Mouse (Mus musculus): Measurements from ENCODE around the gene Tmem236. TPM values are rescaled to one million over a fixed set of nuclear protein-coding genes. Genes with fewer than 3 reads are reported as not detected.
A peak's percentile ranks its signal among the peaks of the same experiment; 100 is the strongest.

Gene Tmem236
- 0.09 TPM in 1 of 2 replicates, not detected in the other for polyA plus RNA-seq (2015; fragmentation: Nextera tagmentation; extraction: Ambion mirVana)

DNA sequence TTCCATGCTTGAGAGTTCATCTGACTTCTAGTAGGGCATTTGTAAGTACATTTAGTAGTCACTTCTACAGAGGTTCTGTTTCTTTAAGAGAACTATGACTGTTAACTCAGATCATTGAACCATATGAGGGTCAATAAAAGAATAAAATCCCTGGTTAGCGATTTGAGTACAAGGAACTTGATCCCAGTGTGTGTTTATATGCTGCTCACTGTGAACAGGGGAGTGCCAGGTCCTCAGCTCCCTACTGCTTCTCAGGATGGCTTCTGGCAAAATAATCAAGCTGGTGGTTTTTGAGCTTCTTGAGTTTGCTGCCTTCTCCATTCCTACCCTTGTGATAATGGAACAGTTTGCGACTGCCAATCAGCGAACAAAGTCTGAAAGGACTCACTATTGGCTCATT lies at the start of gene Tmem236:
Tmem236 (plus strand) TSS at position 190 of the 400 bp plus-strand sequence.
- Histone ChIP-seq H3K9me3 (replicated peaks) (no peaks in the 10 kb centered on the region), H3K36me3 (ENCODE audit: poor library complexity, severe bottlenecking) (no peaks in the 10 kb centered on the region), H3K4me3 (no peak within 1 kb of the TSS), H3K27ac (no peak within 1 kb of the TSS), H3K27me3 (no peaks in the 10 kb centered on the region), H3K4me2 (no peak within 1 kb of the TSS), H3K4me1 (0 out of 2 replicates have a peak, but pooled peaks cover 3% of the 10 kb centered on the region), H3K9ac (no peak within 1 kb of the TSS)
- WGBS, result 72% methylated on average over 3 of the region's 3 CpGs
- ATAC-seq, result no peak

- Histone ChIP-seq H3K36me3 (ENCODE audit: poor library complexity, severe bottlenecking) (peaks cover 28% of the 10 kb centered on the region), H3K27me3 (no peaks in the 10 kb centered on the region), H3K9me3 (replicated peaks) (no peaks in the 10 kb centered on the region), H3K4me1 (no peaks in the 10 kb centered on the region), H3K4me3 (no peak overlapping the region), H3K9ac (no peak overlapping the region), H3K27ac (no peak overlapping the region), H3K4me2 (no peak overlapping the region)
- ATAC-seq, result no peak
- WGBS, result 93% methylated on average over 6 of the region's 6 CpGs
Measured at GRCm38 (mm10) chr2:14126387-14126786, 47.9 kb upstream of the Tmem236 start.

- H3K36me3 ChIP-seq (ENCODE audit: poor library complexity, severe bottlenecking), result peaks cover 36% of the 10 kb centered on the region
- H3K27ac ChIP-seq, result no peak overlapping the region
- peak; percentile 36; the same call in 1 of the 2 replicates for ATAC-seq
- H3K9me3 ChIP-seq (replicated peaks), result no peaks in the 10 kb centered on the region
- no peaks in the 10 kb centered on the region for H3K4me1 ChIP-seq
- no peak overlapping the region for H3K4me3 ChIP-seq
- H3K27me3 ChIP-seq, result no peaks in the 10 kb centered on the region
- H3K4me2 ChIP-seq, result no peak overlapping the region
- 23% methylated on average over 3 of the region's 3 CpGs for WGBS
- H3K9ac ChIP-seq, result no peak overlapping the region
Measured at GRCm38 (mm10) chr2:14127629-14128028, 46.7 kb upstream of the Tmem236 start.

- Histone ChIP-seq H3K27me3 (no peaks in the 10 kb centered on the region), H3K4me2 (no peak overlapping the region), H3K9me3 (replicated peaks) (no peaks in the 10 kb centered on the region), H3K27ac (no peak overlapping the region), H3K36me3 (ENCODE audit: poor library complexity, severe bottlenecking) (peaks cover 34% of the 10 kb centered on the region), H3K4me3 (no peak overlapping the region), H3K9ac (no peak overlapping the region), H3K4me1 (no peaks in the 10 kb centered on the region)
- no peak for ATAC-seq
- WGBS, result 92% methylated on average over 12 of the region's 12 CpGs
Measured at GRCm38 (mm10) chr2:14130641-14131339, 43.5 kb upstream of the Tmem236 start.

GRCm38 (mm10) chr2:14132468-14133326 lies 41.6 kb upstream of the Tmem236 start:
- 90% methylated on average over 4 of the region's 4 CpGs for WGBS
- no peak overlapping the region for H3K27ac ChIP-seq
- no peak overlapping the region for H3K4me2 ChIP-seq
- ATAC-seq, result peak; percentile 72; the same call in 1 of the 2 replicates
- H3K9me3 ChIP-seq (replicated peaks), result no peaks in the 10 kb centered on the region
- H3K4me3 ChIP-seq, result no peak overlapping the region
- H3K27me3 ChIP-seq, result no peaks in the 10 kb centered on the region
- no peaks in the 10 kb centered on the region for H3K4me1 ChIP-seq
- H3K36me3 ChIP-seq (ENCODE audit: poor library complexity, severe bottlenecking), result peaks cover 36% of the 10 kb centered on the region
- H3K9ac ChIP-seq, result no peak overlapping the region

DNA sequence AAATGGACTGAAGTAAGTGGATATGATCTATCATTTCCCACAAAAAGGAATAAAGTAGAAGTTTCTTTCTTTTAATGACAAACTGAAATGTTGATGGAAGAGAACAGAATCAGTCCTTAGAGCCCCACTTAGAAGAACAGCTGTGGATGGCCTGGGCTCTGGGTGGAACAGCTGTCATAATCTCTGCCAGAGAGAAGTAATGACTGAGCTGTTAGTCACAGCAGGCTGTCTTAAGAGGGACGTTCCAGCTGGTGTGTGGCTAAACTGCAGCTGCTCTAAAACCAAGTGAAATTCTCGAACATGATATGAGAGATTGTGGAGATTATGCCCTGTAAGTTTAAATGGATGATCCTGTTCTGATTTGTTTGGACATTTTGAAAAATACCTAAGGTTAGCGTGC lies 37.4 kb upstream of the Tmem236 start:
- Histone ChIP-seq H3K27ac (no peak overlapping the region), H3K36me3 (ENCODE audit: poor library complexity, severe bottlenecking) (peaks cover 38% of the 10 kb centered on the region), H3K4me1 (no peaks in the 10 kb centered on the region), H3K9me3 (replicated peaks) (no peaks in the 10 kb centered on the region), H3K4me2 (no peak overlapping the region), H3K9ac (no peak overlapping the region), H3K4me3 (no peak overlapping the region), H3K27me3 (no peaks in the 10 kb centered on the region)
- 66% methylated on average over 3 of the region's 3 CpGs for WGBS
- no peak for ATAC-seq

- Histone ChIP-seq H3K36me3 (ENCODE audit: poor library complexity, severe bottlenecking) (peaks cover 52% of the 10 kb centered on the region), H3K4me2 (no peak overlapping the region), H3K4me1 (no peaks in the 10 kb centered on the region), H3K27ac (no peak overlapping the region), H3K9me3 (replicated peaks) (no peaks in the 10 kb centered on the region), H3K4me3 (no peak overlapping the region), H3K27me3 (no peaks in the 10 kb centered on the region), H3K9ac (no peak overlapping the region)
- ATAC-seq, result no peak; the same call in 1 of the 2 replicates
- 82% methylated on average over 6 of the region's 6 CpGs for WGBS
Measured at GRCm38 (mm10) chr2:14139590-14139989, 34.7 kb upstream of the Tmem236 start.

DNA sequence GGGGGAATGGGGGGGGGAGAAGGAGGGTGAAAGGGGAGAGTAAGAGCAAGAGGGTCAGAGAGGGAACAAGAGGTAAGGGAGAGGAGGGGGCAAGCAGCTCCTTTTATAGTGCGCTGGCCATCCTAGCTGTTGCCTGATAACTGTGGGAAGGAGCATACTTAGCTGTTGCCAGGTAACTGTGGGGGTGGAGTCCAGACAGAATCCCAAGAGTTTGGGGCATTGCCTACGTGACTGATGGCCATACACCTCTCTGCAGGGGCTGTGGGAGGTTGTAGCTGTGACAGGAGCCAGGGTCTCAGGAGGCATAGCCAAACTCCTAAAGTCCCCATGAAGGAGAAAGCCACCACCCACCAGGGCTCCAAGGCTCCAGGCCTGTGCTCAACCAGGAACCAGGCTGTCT lies 34.3 kb upstream of the Tmem236 start:
- no peak overlapping the region for H3K27ac ChIP-seq
- H3K9ac ChIP-seq, result no peak overlapping the region
- H3K4me1 ChIP-seq, result no peaks in the 10 kb centered on the region
- H3K27me3 ChIP-seq, result no peaks in the 10 kb centered on the region
- H3K9me3 ChIP-seq (replicated peaks), result no peaks in the 10 kb centered on the region
- H3K4me3 ChIP-seq, result no peak overlapping the region
- H3K36me3 ChIP-seq (ENCODE audit: poor library complexity, severe bottlenecking), result peaks cover 56% of the 10 kb centered on the region
- 60% methylated on average over 2 of the region's 2 CpGs for WGBS
- H3K4me2 ChIP-seq, result no peak overlapping the region
- no peak for ATAC-seq

- Histone ChIP-seq H3K4me1 (no peaks in the 10 kb centered on the region), H3K4me2 (no peak overlapping the region), H3K9ac (no peak overlapping the region), H3K4me3 (no peak overlapping the region), H3K9me3 (replicated peaks) (no peaks in the 10 kb centered on the region), H3K27ac (no peak overlapping the region), H3K36me3 (ENCODE audit: poor library complexity, severe bottlenecking) (peaks cover 37% of the 10 kb centered on the region), H3K27me3 (no peaks in the 10 kb centered on the region)
- ATAC-seq, result no peak
- WGBS, result 90% methylated on average over 3 of the region's 3 CpGs
Measured at GRCm38 (mm10) chr2:14145311-14145710, 29.0 kb upstream of the Tmem236 start.

- no peak overlapping the region for H3K9ac ChIP-seq
- H3K27ac ChIP-seq, result no peak overlapping the region
- no peaks in the 10 kb centered on the region for H3K4me1 ChIP-seq
- ATAC-seq, result 0 out of 2 replicates have a peak, but pooled peaks have one; percentile 24
- no peak overlapping the region for H3K4me3 ChIP-seq
- H3K36me3 ChIP-seq (ENCODE audit: poor library complexity, severe bottlenecking), result peaks cover 31% of the 10 kb centered on the region
- H3K27me3 ChIP-seq, result no peaks in the 10 kb centered on the region
- WGBS, result 79% methylated on average over 2 of the region's 2 CpGs
- no peak overlapping the region for H3K4me2 ChIP-seq
- no peaks in the 10 kb centered on the region for H3K9me3 ChIP-seq (replicated peaks)
Measured at GRCm38 (mm10) chr2:14146913-14147312, 27.4 kb upstream of the Tmem236 start.

DNA sequence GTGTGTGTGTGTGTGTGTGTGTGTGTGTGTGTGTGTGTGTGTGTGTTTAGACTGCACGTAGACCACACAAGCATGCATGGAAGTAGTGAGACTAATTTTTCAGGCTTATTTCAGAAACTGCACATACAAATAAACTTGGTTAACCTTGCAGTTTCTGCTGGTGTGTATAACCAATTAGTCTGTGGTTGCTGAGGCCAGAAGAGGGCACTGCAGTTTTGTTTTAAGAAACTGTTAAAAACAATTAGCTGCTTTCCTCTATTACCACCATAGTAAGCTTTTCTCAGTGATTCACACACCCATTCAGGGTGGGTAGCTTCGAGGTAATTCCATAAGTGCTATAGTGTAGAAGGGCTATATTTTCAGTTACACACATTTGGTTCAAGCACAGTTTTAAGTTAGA lies 23.5 kb upstream of the Tmem236 start:
- H3K9ac ChIP-seq, result no peak overlapping the region
- H3K36me3 ChIP-seq (ENCODE audit: poor library complexity, severe bottlenecking), result peaks cover 15% of the 10 kb centered on the region
- 83% methylated on average over 2 of the region's 2 CpGs for WGBS
- no peak overlapping the region for H3K27ac ChIP-seq
- no peaks in the 10 kb centered on the region for H3K27me3 ChIP-seq
- H3K4me1 ChIP-seq, result no peaks in the 10 kb centered on the region
- no peak for ATAC-seq
- no peak overlapping the region for H3K4me2 ChIP-seq
- no peak overlapping the region for H3K4me3 ChIP-seq
- H3K9me3 ChIP-seq (replicated peaks), result no peaks in the 10 kb centered on the region

- Histone ChIP-seq H3K9me3 (replicated peaks) (no peaks in the 10 kb centered on the region), H3K4me1 (no peaks in the 10 kb centered on the region), H3K9ac (no peak overlapping the region), H3K27me3 (no peaks in the 10 kb centered on the region), H3K27ac (no peak overlapping the region), H3K36me3 (ENCODE audit: poor library complexity, severe bottlenecking) (peaks cover 11% of the 10 kb centered on the region; the same call in 1 of the 2 replicates), H3K4me2 (no peak overlapping the region), H3K4me3 (no peak overlapping the region)
- WGBS, result 88% methylated on average over 6 of the region's 6 CpGs
- ATAC-seq, result no peak
Measured at GRCm38 (mm10) chr2:14151854-14152253, 22.5 kb upstream of the Tmem236 start.
